Comparison of ENCODE assay signal across 22 mouse cellular contexts in genomic region chr14:31748239-31748873, GRCm38 (mm10).
"Had no signal": no experiment of that assay in that cellular context is flagged by ENCODE, and none has a peak within 500 bp of the region (broad histone marks: within the 10 kb centered on the region; RNA-seq: fewer than 3 reads in every experiment).

No protein-coding gene starts in this region.

- H3K4me1 ChIP-seq: kidney, embryonic 15.5 days; limb, embryonic 12.5 days; limb, embryonic 15.5 days; liver, embryonic 15.5 days; midbrain, embryonic 12.5 days; midbrain, embryonic 15.5 days; neural tube, embryonic 12.5 days; neural tube, embryonic 15.5 days had no signal

- H3K4me3 ChIP-seq: kidney, embryonic 15.5 days; limb, embryonic 12.5 days; limb, embryonic 15.5 days; liver, embryonic 15.5 days; midbrain, embryonic 12.5 days; midbrain, embryonic 15.5 days; neural tube, embryonic 12.5 days; neural tube, embryonic 15.5 days had no signal

- H3K27me3 ChIP-seq: kidney, embryonic 15.5 days; limb, embryonic 12.5 days; limb, embryonic 15.5 days; liver, embryonic 15.5 days; midbrain, embryonic 12.5 days; midbrain, embryonic 15.5 days; neural tube, embryonic 12.5 days; neural tube, embryonic 15.5 days had no signal

- H3K27ac ChIP-seq: kidney, embryonic 15.5 days; limb, embryonic 12.5 days; limb, embryonic 15.5 days; liver, embryonic 15.5 days; macrophage; midbrain, embryonic 12.5 days; midbrain, embryonic 15.5 days; neural tube, embryonic 12.5 days; neural tube, embryonic 15.5 days; stomach, postnatal 0 days had no signal

- H3K9me3 ChIP-seq: kidney, embryonic 15.5 days; limb, embryonic 12.5 days; limb, embryonic 15.5 days; liver, embryonic 15.5 days; midbrain, embryonic 12.5 days; midbrain, embryonic 15.5 days; neural tube, embryonic 12.5 days; neural tube, embryonic 15.5 days had no signal

- DNase-seq: kidney, postnatal 10 days; kidney, postnatal 36 days; left cerebral cortex, postnatal 4 days; lung, adult 18-20 months; lung, postnatal 14 days; right cerebral cortex, adult 18-20 months; right cerebral cortex, postnatal 14 days; right cerebral cortex, postnatal 4 days; thymus, adult 2 months; thymus, postnatal 14 days; thymus, postnatal 4 days had no signal

- H3K9ac ChIP-seq: kidney, embryonic 15.5 days; limb, embryonic 12.5 days; limb, embryonic 15.5 days; liver, embryonic 15.5 days; midbrain, embryonic 12.5 days; midbrain, embryonic 15.5 days; neural tube, embryonic 12.5 days; neural tube, embryonic 15.5 days had no signal

- H3K4me2 ChIP-seq: kidney, embryonic 15.5 days; limb, embryonic 12.5 days; limb, embryonic 15.5 days; liver, embryonic 11.5 days; liver, embryonic 15.5 days; midbrain, embryonic 12.5 days; midbrain, embryonic 15.5 days; neural tube, embryonic 12.5 days; neural tube, embryonic 15.5 days had no signal

- ATAC-seq: midbrain, embryonic 15.5 days had no signal
